Mouse (Mus musculus) liver, embryonic 18 days (tissue): ENCODE results near the gene Ifi213. TPM values are rescaled to one million over a fixed set of nuclear protein-coding genes. Genes with fewer than 3 reads are reported as not detected.

Experiments used
- polyA plus RNA-seq: library from polyadenylated mRNA; depleted of rRNA; stranded (reverse); fragments of >200 nt; gene quantifications from 2 replicates; pipeline ENCODE4 v1.2.3, GENCODE M21; 2012; rRNA removed

Gene Ifi213
- polyA plus RNA-seq = 2.4 and 4.0 TPM in 2 replicates

DNA sequence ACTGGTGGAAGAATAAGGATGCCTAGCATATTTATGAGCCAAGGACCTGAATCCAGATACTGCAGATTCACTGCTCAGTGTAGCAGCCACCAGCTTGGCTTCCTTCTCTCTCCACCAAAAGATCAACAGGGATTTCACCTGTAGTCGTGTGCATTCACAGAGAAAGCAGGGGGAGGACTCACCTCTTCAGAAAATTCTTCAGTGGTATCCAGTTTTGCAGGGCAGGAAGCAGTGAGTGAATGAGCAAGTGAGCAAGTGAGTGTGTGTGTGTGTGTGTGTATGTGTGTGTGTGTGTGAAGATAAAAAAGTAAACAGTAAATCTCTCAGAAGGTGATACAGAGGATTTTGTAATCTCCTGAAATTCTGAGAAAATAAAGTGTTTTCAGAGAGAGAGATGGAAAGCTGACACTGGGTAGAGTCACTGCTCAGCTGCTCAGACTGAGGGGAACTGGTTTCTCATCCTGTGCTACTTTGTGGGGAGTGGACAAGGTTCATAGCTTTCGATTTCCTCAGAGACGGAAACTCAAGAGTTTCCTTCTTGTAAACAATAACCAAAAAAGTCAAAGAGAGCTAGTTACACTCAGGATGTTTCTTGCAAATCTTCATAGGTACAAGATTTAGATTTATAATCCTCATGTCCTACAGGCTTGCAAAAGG, at the start of gene Ifi213:
Gene Ifi213, minus strand, starts transcription at position 437 of the 657 bp plus-strand sequence.

GRCm38 (mm10) chr1:173630622-173631021, 31.5 kb upstream of the Ifi213 start, which contains the start of gene Ifi209:
TSS of gene Ifi209 (plus strand) at chr1:173630917.

DNA sequence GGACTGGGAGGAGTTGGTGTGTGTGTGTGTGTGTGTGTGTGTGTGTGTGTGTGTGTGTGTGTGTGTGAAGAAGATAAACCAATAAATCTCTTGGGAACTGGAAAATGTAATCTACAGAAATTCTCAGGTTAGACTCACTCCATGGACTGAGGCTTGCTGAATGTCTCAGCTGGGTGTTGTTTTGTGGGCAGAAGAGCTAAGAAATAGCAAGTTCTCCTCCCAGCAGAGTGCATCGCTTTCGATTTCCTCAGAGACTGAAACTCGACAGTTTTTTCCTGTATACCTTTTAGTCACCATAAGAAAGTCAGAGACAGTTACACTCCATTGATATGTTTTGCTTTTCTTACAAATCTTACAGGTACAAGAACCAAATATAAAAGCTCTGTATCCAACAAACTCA, 63.3 kb downstream of the Ifi213 start, which contains the start of gene Ifi214:
Gene Ifi214, minus strand, starts transcription at position 167 of the 400 bp plus-strand sequence.

Other genes with a start within 250 kb of the Ifi213 start
- gene Aim2, start 248.4 kb downstream of the Ifi213 start, polyA plus RNA-seq = 5.5 TPM in 2 replicates
- gene Cadm3, start 231.6 kb downstream of the Ifi213 start, polyA plus RNA-seq = 0.43 and 0.46 TPM in 2 replicates
- 2.0 and 3.0 TPM in 2 replicates for gene Ifi206, start 108.2 kb downstream of the Ifi213 start, polyA plus RNA-seq
- 0.20 and 0.40 TPM in 2 replicates for gene Ifi214, start 63.3 kb downstream of the Ifi213 start, polyA plus RNA-seq
- gene Ifi209, start 31.6 kb upstream of the Ifi213 start, polyA plus RNA-seq = 3.2 and 4.4 TPM in 2 replicates
- 0.07 and 0.08 TPM in 2 replicates for gene Ifi208, start 74.4 kb upstream of the Ifi213 start, polyA plus RNA-seq
- gene Ifi207, start 142.5 kb upstream of the Ifi213 start, polyA plus RNA-seq = 7.2 and 7.6 TPM in 2 replicates
- gene Ifi204, start 167.7 kb upstream of the Ifi213 start, polyA plus RNA-seq = 12.9 and 14.1 TPM in 2 replicates